Mouse (Mus musculus): ENCODE data around the gene Syngr3.

Gene Syngr3

DNA sequence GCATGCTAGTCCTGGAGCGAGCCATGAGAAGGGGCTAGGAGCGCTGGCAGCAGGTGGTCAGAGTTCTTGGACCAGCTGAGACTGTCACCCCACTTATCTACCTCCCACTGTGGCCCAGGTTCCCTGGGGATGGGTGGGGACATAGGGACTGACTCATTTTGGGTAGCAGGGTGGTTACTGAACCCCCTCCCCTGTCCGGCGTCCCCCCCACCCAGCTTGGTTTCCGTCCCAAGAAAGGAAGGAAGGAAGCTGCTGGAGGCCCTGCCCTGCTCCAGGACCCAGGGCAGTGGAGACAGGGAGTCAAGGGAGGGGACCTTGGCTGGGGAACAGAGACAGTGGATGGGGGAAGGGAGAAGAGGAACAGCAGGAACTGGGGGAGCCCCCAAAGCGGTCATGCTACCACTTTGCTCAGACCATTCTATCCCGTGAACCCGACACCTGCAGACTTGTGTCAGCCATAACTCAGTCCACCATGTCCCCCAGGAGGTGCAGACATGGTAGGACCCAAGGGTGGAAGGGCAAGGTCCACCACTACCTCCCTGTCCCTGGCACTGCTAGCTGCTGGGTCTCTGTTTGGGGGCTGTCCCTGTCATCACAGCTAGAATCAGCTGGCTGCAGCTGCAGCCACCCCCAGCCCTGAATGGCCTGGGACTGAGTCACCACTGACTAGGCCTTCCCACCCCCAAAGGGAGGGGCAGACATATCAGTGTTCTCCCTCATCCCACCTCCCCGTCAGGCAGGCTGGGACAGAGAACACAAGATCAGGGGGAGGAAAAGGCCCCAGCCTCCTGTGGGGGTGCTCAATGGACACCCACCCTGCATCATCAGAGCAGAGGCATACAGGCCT, 44.7 kb downstream of the Syngr3 start:
- no peak for DNase-seq (ENCODE audit: low spot score)

GRCm38 (mm10) chr17:24644030-24644715, 45.6 kb downstream of the Syngr3 start:
- no peak for DNase-seq (ENCODE audit: low spot score)

DNA sequence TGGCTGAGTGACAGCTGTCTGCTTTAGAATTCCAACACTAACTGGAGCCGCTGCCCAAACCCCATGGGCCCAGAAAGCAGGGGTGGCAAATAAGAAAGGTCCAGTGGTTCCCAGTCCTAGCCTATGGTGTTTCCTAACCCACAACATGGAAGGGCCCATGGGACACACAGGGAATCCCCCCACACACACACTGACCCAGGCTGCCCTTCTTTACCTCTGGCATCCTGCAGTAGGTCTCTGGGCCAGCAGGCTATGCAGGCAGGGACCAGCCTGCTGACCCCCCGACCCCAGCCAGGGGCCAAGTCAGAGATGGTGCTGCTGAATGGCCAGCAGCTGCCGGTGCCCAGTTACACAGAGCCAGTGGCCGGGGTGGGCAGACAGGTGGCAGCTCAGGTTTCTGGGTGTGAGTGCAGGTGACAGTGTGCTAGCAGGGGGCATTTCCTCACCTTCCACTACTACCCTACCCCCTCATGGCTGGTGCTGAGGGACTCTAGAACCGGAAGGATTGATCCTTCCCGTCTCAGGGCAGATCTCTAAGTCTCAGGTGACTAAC, 46.9 kb downstream of the Syngr3 start:
- DNase-seq (ENCODE audit: low spot score), result no peak

DNA sequence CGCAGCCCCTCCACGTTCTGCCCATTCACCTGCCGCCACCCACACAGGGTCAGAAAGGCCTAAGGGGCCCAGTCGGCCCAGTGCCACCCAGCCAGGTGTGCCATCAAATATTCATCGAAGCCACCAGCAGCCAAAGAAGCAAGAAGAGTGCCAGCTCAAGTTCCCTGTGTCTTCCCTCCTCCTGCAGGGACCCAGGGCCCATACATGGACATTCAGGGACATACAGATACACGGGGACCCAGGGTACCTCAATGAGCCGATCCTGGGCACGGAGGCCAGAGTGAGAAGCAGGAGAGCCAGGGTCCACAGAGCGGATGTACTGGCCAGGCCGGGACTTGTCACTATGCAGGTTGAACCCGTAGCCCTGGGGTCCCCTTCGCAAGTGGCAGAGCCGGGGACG, 47.8 kb downstream of the Syngr3 start:
- no peak for DNase-seq (ENCODE audit: low spot score)

- no peak for DNase-seq (ENCODE audit: low spot score)
Observed at GRCm38 (mm10) chr17:24640581-24640980, 49.2 kb downstream of the Syngr3 start.

- DNase-seq (ENCODE audit: low spot score), result no peak
Observed at GRCm38 (mm10) chr17:24640119-24640518, 49.6 kb downstream of the Syngr3 start.

DNA sequence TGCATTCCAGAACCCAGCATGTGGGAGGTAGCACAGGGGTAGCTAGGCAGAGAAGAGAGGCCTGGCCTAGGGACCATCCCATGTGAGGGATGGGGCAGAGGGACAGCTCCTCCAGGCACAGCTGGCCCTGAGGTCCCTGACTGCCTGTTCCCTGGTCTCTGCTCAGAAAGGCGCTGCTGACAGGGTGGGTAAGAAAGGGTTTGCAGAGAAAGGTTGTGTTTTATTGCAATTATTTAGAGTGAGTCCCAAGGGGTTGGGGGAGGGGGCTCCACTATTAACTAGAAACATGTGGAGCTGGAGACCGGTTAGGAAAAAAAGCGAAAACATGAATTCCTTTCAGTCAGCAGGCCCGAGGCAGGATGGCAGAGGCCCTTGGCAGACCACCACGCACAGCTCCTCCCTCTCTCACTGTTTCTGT, 50.2 kb downstream of the Syngr3 start:
- DNase-seq (ENCODE audit: low spot score), result no peak

DNA sequence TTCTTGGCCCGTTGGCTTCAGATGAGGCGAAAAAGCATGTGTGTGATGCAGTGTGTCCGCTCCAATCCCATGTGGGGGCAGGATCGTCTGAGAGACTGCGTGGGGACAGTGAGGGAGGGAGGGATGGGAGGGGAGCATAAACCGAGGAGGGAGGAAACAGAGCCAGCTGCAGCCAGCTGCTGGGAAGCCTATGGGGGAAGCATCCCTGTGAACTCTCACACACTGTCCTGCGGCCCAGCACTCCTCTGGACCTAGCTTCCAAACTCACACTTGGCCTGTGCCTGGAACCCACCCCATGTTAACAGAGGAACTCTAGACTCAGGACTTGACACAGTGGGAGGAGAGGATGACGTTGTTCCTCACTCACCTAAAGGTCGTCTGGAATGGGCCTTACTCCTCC, 50.9 kb downstream of the Syngr3 start:
- no peak for DNase-seq (ENCODE audit: low spot score)

GRCm38 (mm10) chr17:24638214-24638613, 51.5 kb downstream of the Syngr3 start:
- DNase-seq (ENCODE audit: low spot score), result no peak

DNA sequence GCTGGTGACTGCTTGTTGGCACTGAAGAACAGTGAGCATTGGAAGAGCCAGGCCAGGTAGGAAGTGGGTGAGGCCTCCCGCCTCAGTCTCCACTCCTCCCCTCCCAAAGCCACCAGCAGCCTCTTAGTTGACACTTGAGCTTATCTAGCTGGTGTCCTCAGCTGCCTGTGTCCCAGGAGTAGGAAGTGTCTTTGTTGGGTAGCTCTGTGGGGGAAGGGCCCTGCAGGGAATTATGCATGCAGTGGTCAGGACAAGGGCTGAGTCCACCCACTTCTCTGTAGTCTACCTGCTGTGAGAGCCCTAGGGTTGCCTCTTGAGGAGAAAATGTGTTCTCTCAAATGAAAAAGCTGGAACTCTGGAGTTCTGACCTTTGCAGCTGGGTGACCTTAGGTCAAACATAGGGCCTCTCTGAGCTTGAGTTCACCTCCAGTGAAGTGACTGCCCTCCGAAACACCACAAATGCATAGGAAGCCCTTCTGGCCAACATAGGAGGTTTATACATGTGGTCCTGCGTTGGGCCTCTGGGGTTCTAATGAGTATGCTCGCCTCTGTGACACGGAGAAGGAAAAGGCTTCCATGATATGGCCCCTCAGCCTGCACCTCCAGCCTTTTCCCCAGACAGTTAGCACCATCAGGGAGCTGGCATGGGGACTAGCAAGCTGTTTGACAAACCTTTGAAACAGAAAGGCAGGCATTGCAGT, 52.8 kb downstream of the Syngr3 start:
- DNase-seq (ENCODE audit: low spot score), result no peak

DNA sequence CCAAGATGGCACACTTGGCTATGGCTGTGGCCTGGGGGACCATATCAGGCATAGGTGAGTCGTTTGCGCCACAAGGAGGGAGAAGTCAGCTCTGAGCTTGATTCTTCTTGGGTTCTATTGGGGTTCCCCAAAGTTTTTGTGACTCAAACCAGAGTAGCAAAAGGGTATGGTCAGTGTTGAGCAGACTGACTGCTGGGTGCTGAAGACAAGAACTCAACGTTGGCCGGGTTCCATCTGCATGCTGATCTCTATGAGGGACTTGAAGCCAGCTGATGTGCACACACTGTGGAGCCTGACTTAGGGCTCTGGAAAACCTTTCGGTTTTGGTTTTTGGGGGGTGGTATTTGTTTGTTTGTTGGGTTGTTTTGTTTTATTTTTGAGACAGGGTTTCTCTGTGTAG, 54.1 kb downstream of the Syngr3 start:
- no peak for DNase-seq (ENCODE audit: low spot score)

Measured in urinary bladder, postnatal 10 days (tissue).